Mouse (Mus musculus): ENCODE measurements at regions not wholly inside any gene's neighbourhood (a gene's known extent, or its start where the extent isn't known, plus 50 kb on each side); places are given as distances from the start of the nearest gene placed in this dataset.

GRCm38 (mm10) chr10:23488996-23489395 lies 138.4 kb upstream of the Eya4 start:
- ATAC-seq (ENCODE audit: low TSS enrichment): no peak

- no peak for ATAC-seq (ENCODE audit: low TSS enrichment)
These were observed 129.9 kb upstream of the Eya4 start for GRCm38 (mm10) chr10:23480474-23480873.

- ATAC-seq (ENCODE audit: low TSS enrichment): no peak
These were observed 128.3 kb upstream of the Eya4 start for GRCm38 (mm10) chr10:23478902-23479301.

- peak; percentile 57; the same call in 1 of the 2 replicates for ATAC-seq (ENCODE audit: low TSS enrichment)
These were observed 126.5 kb upstream of the Eya4 start for GRCm38 (mm10) chr10:23477104-23477503.

GRCm38 (mm10) chr10:23450997-23451396 lies 100.4 kb upstream of the Eya4 start:
- ATAC-seq (ENCODE audit: low TSS enrichment): no peak

GRCm38 (mm10) chr10:23450647-23450979 lies 100.0 kb upstream of the Eya4 start:
- no peak for ATAC-seq (ENCODE audit: low TSS enrichment)

GRCm38 (mm10) chr10:23449860-23450646 lies 99.5 kb upstream of the Eya4 start:
- ATAC-seq (ENCODE audit: low TSS enrichment): no peak

GRCm38 (mm10) chr10:23448976-23449859 lies 98.6 kb upstream of the Eya4 start:
- peak; percentile 73 for ATAC-seq (ENCODE audit: low TSS enrichment)

GRCm38 (mm10) chr10:23430376-23430775 lies 79.8 kb upstream of the Eya4 start:
- ATAC-seq (ENCODE audit: low TSS enrichment): no peak

- peak; percentile 79 for ATAC-seq (ENCODE audit: low TSS enrichment)
These were observed 63.4 kb upstream of the Eya4 start for GRCm38 (mm10) chr10:23413794-23414518.

GRCm38 (mm10) chr10:23403351-23403938 lies 52.9 kb upstream of the Eya4 start:
- ATAC-seq (ENCODE audit: low TSS enrichment): peak; percentile 57

Data from frontal cortex, adult (tissue).